Mouse (Mus musculus) erythroblast, adult 5-6 weeks (primary cell): Measurements from ENCODE around the gene C130074G19Rik. TPM values are rescaled to one million over a fixed set of nuclear protein-coding genes. Genes with fewer than 3 reads are reported as not detected.

Experiments
- ATAC-seq: replicated peaks from 2 replicates; pipeline ENCODE4 v1.8.0; 2016; ENCODE audit warnings: moderate number of reproducible peaks, mild to moderate bottlenecking, moderate TSS enrichment, inconsistent platforms; ENCODE audit not compliant: poor library complexity, low FRiP score, severe bottlenecking
- total RNA-seq, 2 experiments: library from RNA; stranded (forward) in 1 of 2; stranded (reverse) in 1 of 2; fragments of 150-400 nt in 1 of 2; fragments of 200-764, 138-1000 nt in 1 of 2; gene quantifications; 2 replicates each; pipeline versions ENCODE4 v1.2.3 to v1.2.4; 2015 to 2017; ENCODE audit warnings: low replicate concordance in 2 of 2

The C130074G19Rik gene
- total RNA-seq, 2 experiments from 2014 or later: not detected

- peak; percentile 49 for ATAC-seq
Observed at GRCm38 (mm10) chr1:184846092-184846750, 36.8 kb downstream of the C130074G19Rik start, which contains the start of gene Marc2. Gene Marc2, minus strand, starts transcription at chr1:184846451.

GRCm38 (mm10) chr1:184845111-184846071 is 37.6 kb downstream of the C130074G19Rik start:
- peak; percentile 97 for ATAC-seq

GRCm38 (mm10) chr1:184844326-184845066 is 38.5 kb downstream of the C130074G19Rik start:
- no peak for ATAC-seq

GRCm38 (mm10) chr1:184837649-184838048 is 45.4 kb downstream of the C130074G19Rik start:
- ATAC-seq: no peak

GRCm38 (mm10) chr1:184836350-184836749 is 46.7 kb downstream of the C130074G19Rik start:
- ATAC-seq: no peak

GRCm38 (mm10) chr1:184833499-184833898 is 49.5 kb downstream of the C130074G19Rik start:
- no peak for ATAC-seq

- ATAC-seq: peak; percentile 61
Observed at GRCm38 (mm10) chr1:184832211-184832610, 50.8 kb downstream of the C130074G19Rik start.

GRCm38 (mm10) chr1:184829897-184830296 is 53.1 kb downstream of the C130074G19Rik start:
- no peak for ATAC-seq

GRCm38 (mm10) chr1:184827175-184827701 is 55.8 kb downstream of the C130074G19Rik start:
- no peak for ATAC-seq

- ATAC-seq: peak; percentile 65
Observed at GRCm38 (mm10) chr1:184825093-184825492, 57.9 kb downstream of the C130074G19Rik start.

- peak; percentile 89 for ATAC-seq
Observed at GRCm38 (mm10) chr1:184824439-184824851, 58.6 kb downstream of the C130074G19Rik start.

- no peak for ATAC-seq
Observed at GRCm38 (mm10) chr1:184822678-184823077, 60.3 kb downstream of the C130074G19Rik start.

Other genes starting within 250 kb of the C130074G19Rik start
- 1.7 and 6.9 TPM in 2 replicates for gene Hlx, start 150.6 kb downstream of the C130074G19Rik start, total RNA-seq (2015; ENCODE audit: low replicate concordance)
- 1.8 and 7.8 TPM in 2 replicates for gene Hlx, start 150.6 kb downstream of the C130074G19Rik start, total RNA-seq (2017; ENCODE audit: low replicate concordance)
- gene Marc1, start 71.9 kb downstream of the C130074G19Rik start, total RNA-seq (2015; ENCODE audit: low replicate concordance): not detected in 2 replicates
- not detected in 2 replicates for gene Marc1, start 71.9 kb downstream of the C130074G19Rik start, total RNA-seq (2017; ENCODE audit: low replicate concordance)
- 31.6 and 35.5 TPM in 2 replicates for gene Marc2, start 36.8 kb downstream of the C130074G19Rik start, total RNA-seq (2015; ENCODE audit: low replicate concordance)
- 24.7 and 25.2 TPM in 2 replicates for gene Marc2, start 36.8 kb downstream of the C130074G19Rik start, total RNA-seq (2017; ENCODE audit: low replicate concordance)
- gene Mark1, start 116.4 kb upstream of the C130074G19Rik start, total RNA-seq (2015; ENCODE audit: low replicate concordance): not detected in 2 replicates
- not detected in 2 replicates for gene Mark1, start 116.4 kb upstream of the C130074G19Rik start, total RNA-seq (2017; ENCODE audit: low replicate concordance)